Mouse (Mus musculus): ENCODE data around the gene Jag1.

GRCm38 (mm10) chr2:137093298-137093630 is 23.2 kb downstream of the Jag1 start:
- TF ChIP-seq MYOG (IDR thresholded peaks at IDR 0.05; ENCODE audit: control insufficient read depth, extremely low read depth, insufficient read length) = no peak
- TF ChIP-seq MYOD1 (IDR thresholded peaks at IDR 0.05; ENCODE audit: control insufficient read depth, insufficient read length, low read depth) = no peak
- no peak for TF ChIP-seq CTCF (IDR thresholded peaks at IDR 0.05; ENCODE audit: control insufficient read depth, insufficient read depth, insufficient read length)
- TF ChIP-seq USF1 (IDR thresholded peaks at IDR 0.05; ENCODE audit: low read depth) = no peak
- no peak for TF ChIP-seq MAX (IDR thresholded peaks at IDR 0.05)
- TF ChIP-seq FOSL1 (IDR thresholded peaks at IDR 0.05; ENCODE audit: insufficient read depth, low read length, poor library complexity, severe bottlenecking) = no peak
- TF ChIP-seq CEBPB (IDR thresholded peaks at IDR 0.05; ENCODE audit: low read depth) = no peak

All from C2C12 (cell line).